Mouse (Mus musculus) lung, embryonic 14.5 days (tissue): Measurements from ENCODE around the gene Stk39. TPM values are rescaled to one million over a fixed set of nuclear protein-coding genes. Genes with fewer than 3 reads are reported as not detected.

Experiments
- ATAC-seq: fragments of 200-750 bp; cut with Nextera tagmentation; 2 replicates; pipeline ENCODE4 v1.8.0; 2017; ENCODE audit warnings: mild to moderate bottlenecking, moderate TSS enrichment, moderate library complexity; ENCODE audit not compliant: insufficient read depth
- DNase-seq: peaks from one replicate; pipeline ENCODE4 v3.0.0-alpha.2; 2015
- H3K27ac ChIP-seq: fragments of 300-500 bp; sonication (generic); 2 replicates; pipeline ENCODE4 v1.5.1; 2014; ENCODE audit warnings: low read depth, mild to moderate bottlenecking, moderate library complexity
- H3K27me3 ChIP-seq: fragments of 300-500 bp; sonication (generic); 2 replicates; pipeline ENCODE4 v1.6.1; 2014; ENCODE audit warnings: low read length, control low read depth; ENCODE audit not compliant: insufficient read depth
- H3K36me3 ChIP-seq: fragments of 300-500 bp; sonication (generic); 2 replicates; pipeline ENCODE4 v1.6.1; 2014; ENCODE audit warnings: control low read depth; ENCODE audit not compliant: insufficient read depth
- H3K4me1 ChIP-seq: fragments of 300-500 bp; sonication (generic); 2 replicates; pipeline ENCODE4 v1.6.1; 2014; ENCODE audit warnings: antibody characterized with exemption, control low read depth; ENCODE audit not compliant: insufficient read depth
- H3K4me2 ChIP-seq: fragments of 300-500 bp; sonication (generic); 2 replicates; pipeline ENCODE4 v1.6.1; 2014; ENCODE audit warnings: mild to moderate bottlenecking
- H3K4me3 ChIP-seq: fragments of 300-500 bp; sonication (generic); 2 replicates; pipeline ENCODE4 v1.5.1; 2014; ENCODE audit warnings: low read depth, low read length
- H3K9ac ChIP-seq: fragments of 300-500 bp; sonication (generic); 2 replicates; pipeline ENCODE4 v1.6.1; 2014
- H3K9me3 ChIP-seq: fragments of 300-500 bp; sonication (generic); 2 replicates; pipeline ENCODE4 v1.6.1; 2016; ENCODE audit warnings: low read depth, low read length, control low read depth
- CTCF ChIP-seq: IDR thresholded peaks from 2 replicates; pipeline ENCODE4 v1.5.1; 2016; ENCODE audit warnings: antibody characterized with exemption, low read depth
- WGBS: fragments of 180-500 bp; shearing (Covaris S2); extraction: QIAGEN DNeasy Blood & Tissue Kit; methylation state at CpG from one replicate; pipeline ENCODE4 v1.1.7; 2014; 5-methylcytosine and 5-hydroxymethylcytosine counted together
- polyA plus RNA-seq: library from polyadenylated mRNA; unstranded; fragments of >200 nt; fragmentation: Nextera tagmentation; extraction: Ambion mirVana; gene quantifications from 2 replicates; pipeline ENCODE4 v1.2.1, GENCODE M21; 2014

Stk39 gene
- polyA plus RNA-seq, 1 experiment from 2014 or later: 27.6 TPM

GRCm38 (mm10) chr2:68318452-68318851 is 153.6 kb downstream of the Stk39 start:
- 70% methylated on average over 5 of the region's 5 CpGs for WGBS
- H3K4me3 ChIP-seq: no peak overlapping the region
- H3K27me3 ChIP-seq: no peaks in the 10 kb centered on the region
- no peaks in the 10 kb centered on the region for H3K36me3 ChIP-seq
- no peaks in the 10 kb centered on the region for H3K4me1 ChIP-seq
- ATAC-seq: peak; percentile 71; the same call in 1 of the 2 replicates
- no peak for DNase-seq
- no peak overlapping the region for H3K4me2 ChIP-seq
- H3K27ac ChIP-seq: no peak overlapping the region
- no peaks in the 10 kb centered on the region for H3K9me3 ChIP-seq
- no peak for TF ChIP-seq CTCF
- no peak overlapping the region for H3K9ac ChIP-seq

GRCm38 (mm10) chr2:68317895-68318294 is 154.2 kb downstream of the Stk39 start:
- Histone ChIP-seq H3K9ac (no peak overlapping the region), H3K9me3 (no peaks in the 10 kb centered on the region), H3K27me3 (no peaks in the 10 kb centered on the region), H3K4me1 (no peaks in the 10 kb centered on the region), H3K27ac (no peak overlapping the region), H3K36me3 (no peaks in the 10 kb centered on the region), H3K4me2 (no peak overlapping the region), H3K4me3 (no peak overlapping the region)
- DNase-seq: no peak
- no peak for TF ChIP-seq CTCF
- WGBS: 87% methylated on average over 9 of the region's 9 CpGs
- no peak for ATAC-seq

GRCm38 (mm10) chr2:68317452-68317851 is 154.6 kb downstream of the Stk39 start:
- Histone ChIP-seq H3K27ac (no peak overlapping the region), H3K9ac (no peak overlapping the region), H3K27me3 (no peaks in the 10 kb centered on the region), H3K36me3 (no peaks in the 10 kb centered on the region), H3K4me1 (no peaks in the 10 kb centered on the region), H3K4me2 (no peak overlapping the region), H3K4me3 (no peak overlapping the region), H3K9me3 (no peaks in the 10 kb centered on the region)
- no peak for ATAC-seq
- DNase-seq: no peak
- TF ChIP-seq CTCF: no peak
- 28% methylated on average over 2 of the region's 2 CpGs for WGBS

- Histone ChIP-seq H3K4me3 (no peak overlapping the region), H3K27ac (no peak overlapping the region), H3K27me3 (no peaks in the 10 kb centered on the region), H3K36me3 (no peaks in the 10 kb centered on the region), H3K4me2 (no peak overlapping the region), H3K9me3 (no peaks in the 10 kb centered on the region), H3K9ac (no peak overlapping the region), H3K4me1 (no peaks in the 10 kb centered on the region)
- WGBS: 64% methylated on average over 11 of the region's 11 CpGs
- ATAC-seq: no peak
- TF ChIP-seq CTCF: no peak
- peak; percentile 24 for DNase-seq
These were observed 156.8 kb downstream of the Stk39 start for GRCm38 (mm10) chr2:68315258-68315657.

- peak; percentile 36 for DNase-seq
- no peak overlapping the region for H3K27ac ChIP-seq
- ATAC-seq: no peak
- no peak overlapping the region for H3K9ac ChIP-seq
- no peak overlapping the region for H3K4me2 ChIP-seq
- 79% methylated on average over 3 of the region's 3 CpGs for WGBS
- no peaks in the 10 kb centered on the region for H3K9me3 ChIP-seq
- no peak overlapping the region for H3K4me3 ChIP-seq
- TF ChIP-seq CTCF: peak; percentile 36
- H3K36me3 ChIP-seq: no peaks in the 10 kb centered on the region
- H3K4me1 ChIP-seq: no peaks in the 10 kb centered on the region
- H3K27me3 ChIP-seq: no peaks in the 10 kb centered on the region
These were observed 161.9 kb downstream of the Stk39 start for GRCm38 (mm10) chr2:68310121-68310520.

GRCm38 (mm10) chr2:68306519-68306918 is 165.5 kb downstream of the Stk39 start:
- Histone ChIP-seq H3K36me3 (no peaks in the 10 kb centered on the region), H3K27ac (no peak overlapping the region), H3K4me2 (no peak overlapping the region), H3K4me3 (no peak overlapping the region), H3K27me3 (no peaks in the 10 kb centered on the region), H3K9ac (no peak overlapping the region), H3K4me1 (no peaks in the 10 kb centered on the region), H3K9me3 (no peaks in the 10 kb centered on the region)
- ATAC-seq (no peak), DNase-seq (no peak)
- 89% methylated on average over 4 of the region's 4 CpGs for WGBS
- TF ChIP-seq CTCF: no peak

GRCm38 (mm10) chr2:68304771-68305460 is 167.2 kb downstream of the Stk39 start:
- no peak overlapping the region for H3K9ac ChIP-seq
- DNase-seq (no peak), ATAC-seq (no peak)
- H3K36me3 ChIP-seq: no peaks in the 10 kb centered on the region
- 82% methylated on average over 6 of the region's 6 CpGs for WGBS
- no peak overlapping the region for H3K4me2 ChIP-seq
- no peaks in the 10 kb centered on the region for H3K9me3 ChIP-seq
- H3K27ac ChIP-seq: no peak overlapping the region
- no peak overlapping the region for H3K4me3 ChIP-seq
- TF ChIP-seq CTCF: no peak
- H3K4me1 ChIP-seq: no peaks in the 10 kb centered on the region
- H3K27me3 ChIP-seq: no peaks in the 10 kb centered on the region
